Mouse (Mus musculus) forebrain, embryonic 11.5 days (tissue): ENCODE results near the gene Ggt5. TPM values are rescaled to one million over a fixed set of nuclear protein-coding genes. Genes with fewer than 3 reads are reported as not detected.

Experiments used
- ATAC-seq: fragments of 200-750 bp; cut with Nextera tagmentation; replicated peaks from 2 replicates; pipeline ENCODE4 v1.8.0; 2017; ENCODE audit warnings: moderate TSS enrichment; ENCODE audit not compliant: low FRiP score
- DNase-seq: peaks from one replicate; pipeline ENCODE4 v3.0.0-alpha.2; 2017; ENCODE audit warnings: low spot score
- H3K27ac ChIP-seq: fragments of 300-500 bp; sonication (generic); 2 replicates; pipeline ENCODE4 v1.5.1; 2014; ENCODE audit warnings: low read depth, low read length
- H3K27me3 ChIP-seq: fragments of 300-500 bp; sonication (generic); 2 replicates; pipeline ENCODE4 v1.6.1; 2014; ENCODE audit warnings: mild to moderate bottlenecking, low read length, mixed read lengths; ENCODE audit not compliant: control insufficient read depth, insufficient read depth
- H3K36me3 ChIP-seq: fragments of 300-500 bp; sonication (generic); 2 replicates; pipeline ENCODE4 v1.6.1; 2014; ENCODE audit warnings: mild to moderate bottlenecking, low read length, moderate library complexity, mixed read lengths; ENCODE audit not compliant: control insufficient read depth, insufficient read depth
- H3K4me1 ChIP-seq: fragments of 300-500 bp; sonication (generic); replicated peaks from 2 replicates; pipeline ENCODE4 v1.6.1; 2014; ENCODE audit warnings: low read length, mixed read lengths; ENCODE audit not compliant: control insufficient read depth, insufficient read depth
- H3K4me2 ChIP-seq: fragments of 300-500 bp; sonication (generic); 2 replicates; pipeline ENCODE4 v1.6.1; 2014; ENCODE audit warnings: low read depth, mild to moderate bottlenecking, low read length, moderate library complexity, mixed read lengths; ENCODE audit not compliant: severe bottlenecking
- H3K4me3 ChIP-seq: fragments of 300-500 bp; sonication (generic); 2 replicates; pipeline ENCODE4 v1.5.1; 2014; ENCODE audit warnings: low read depth, low read length
- H3K9ac ChIP-seq: fragments of 300-500 bp; sonication (generic); 2 replicates; pipeline ENCODE4 v1.6.1; 2014; ENCODE audit warnings: low read length
- H3K9me3 ChIP-seq: fragments of 300-500 bp; sonication (generic); 2 replicates; pipeline ENCODE4 v1.6.1; 2016; ENCODE audit warnings: low read length, mixed read lengths; ENCODE audit not compliant: control insufficient read depth
- WGBS: fragments of 180-500 bp; shearing (Covaris S2); extraction: QIAGEN DNeasy Blood & Tissue Kit; methylation state at CpG from one replicate; pipeline ENCODE4 v1.1.7; 2014; 5-methylcytosine and 5-hydroxymethylcytosine counted together
- polyA plus RNA-seq: library from polyadenylated mRNA; unstranded; fragments of >200 nt; fragmentation: Nextera tagmentation; extraction: Ambion mirVana; gene quantifications from 2 replicates; pipeline ENCODE4 v1.2.1, GENCODE M21; 2014

Gene Ggt5
- polyA plus RNA-seq, 1 experiment from 2014 or later, result 0.67 TPM

DNA sequence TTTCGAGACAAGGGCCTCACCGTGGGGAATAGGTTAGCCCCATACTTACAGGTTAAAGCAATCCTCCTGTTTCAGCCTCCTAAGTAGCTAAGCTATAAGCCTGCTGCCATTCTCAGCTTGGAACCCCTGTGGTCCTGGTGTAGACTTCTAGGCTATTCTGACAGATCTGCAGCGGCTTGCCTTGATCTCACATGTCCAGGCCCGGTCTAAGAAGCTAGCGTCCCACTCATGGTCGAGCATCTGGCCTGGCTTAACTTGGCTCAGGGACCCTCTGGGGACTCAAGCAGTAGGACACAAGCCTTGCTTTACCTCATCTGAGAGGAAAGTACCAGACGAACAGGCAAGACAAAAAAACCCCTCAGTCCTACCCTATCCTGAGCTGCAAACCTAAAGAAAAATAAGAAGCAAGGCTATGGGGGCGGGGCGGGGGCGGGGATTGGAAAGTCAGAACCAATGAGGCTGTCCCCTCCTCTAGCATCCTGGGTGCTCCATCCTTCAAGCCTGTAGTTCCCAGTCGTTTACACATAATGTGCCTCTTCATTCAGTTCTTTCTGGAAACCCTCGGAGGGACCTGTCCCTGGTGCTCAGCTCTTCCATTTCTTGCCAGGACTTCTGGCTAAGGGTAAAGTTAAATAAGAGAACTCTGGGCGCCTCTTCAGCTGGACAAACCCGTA, 46.0 kb downstream of the Ggt5 start:
- H3K4me1 ChIP-seq, result no peaks in the 10 kb centered on the region
- no peaks in the 10 kb centered on the region for H3K36me3 ChIP-seq
- no peak overlapping the region for H3K4me2 ChIP-seq
- H3K27ac ChIP-seq, result no peak overlapping the region
- no peak overlapping the region for H3K4me3 ChIP-seq
- no peaks in the 10 kb centered on the region for H3K9me3 ChIP-seq
- 69% methylated on average over 14 of the region's 14 CpGs for WGBS
- H3K27me3 ChIP-seq, result no peaks in the 10 kb centered on the region
- ATAC-seq (no peak; the same call in 1 of the 2 replicates), DNase-seq (no peak)
- H3K9ac ChIP-seq, result no peak overlapping the region

DNA sequence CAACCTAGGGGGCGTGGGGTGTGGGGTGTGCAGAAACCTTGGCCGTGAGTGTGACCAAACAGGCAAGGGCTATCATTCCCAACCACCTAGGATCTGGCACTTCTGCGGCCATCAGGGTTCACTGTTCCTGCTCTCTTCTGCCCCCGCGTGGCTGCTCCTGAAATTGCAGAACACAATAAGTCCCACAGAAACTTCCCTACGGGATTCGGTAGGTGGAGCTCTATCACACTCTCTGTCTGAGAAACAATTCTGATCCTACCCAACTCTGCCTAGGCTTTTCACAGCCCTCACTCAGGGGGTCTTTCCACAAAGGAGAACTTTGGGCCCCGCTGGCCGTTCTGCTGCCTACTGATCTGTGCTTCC, 46.5 kb downstream of the Ggt5 start:
- DNase-seq, result peak; percentile 90
- H3K27me3 ChIP-seq, result no peaks in the 10 kb centered on the region
- WGBS, result 3% methylated on average over 9 of the region's 9 CpGs

DNA sequence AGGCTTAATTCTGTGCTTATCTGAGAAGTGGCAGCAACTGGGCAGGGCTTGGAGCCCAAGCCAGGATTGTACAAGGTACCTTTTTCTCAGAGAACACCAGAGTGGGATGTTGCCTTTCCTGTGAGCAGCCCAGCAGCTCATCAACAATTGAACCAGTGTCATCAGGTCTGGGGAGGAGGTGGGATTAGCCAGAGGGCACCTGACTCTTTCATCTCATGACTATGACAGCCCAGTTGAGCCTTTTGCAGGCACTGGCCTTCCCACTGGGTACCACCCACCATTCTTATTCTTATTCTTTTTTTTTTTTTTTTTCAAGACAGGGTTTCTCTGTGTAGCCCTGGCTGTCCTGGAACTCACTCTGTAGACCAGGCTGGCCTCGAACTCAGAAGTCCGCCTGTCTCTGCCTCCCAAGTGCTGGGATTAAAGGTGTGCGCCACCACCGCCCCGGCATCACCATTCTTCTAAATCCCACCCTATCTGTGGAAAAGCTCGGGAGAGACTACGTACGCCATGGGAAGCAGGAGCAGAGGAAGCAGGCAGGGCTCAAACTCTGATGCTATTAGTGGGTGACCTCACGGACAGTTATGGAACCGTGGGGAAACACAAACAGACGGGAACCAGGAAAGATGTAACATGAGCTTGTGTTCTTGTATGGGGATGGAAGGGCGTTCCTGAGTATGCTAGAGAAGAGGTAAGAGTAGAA, 47.1 kb downstream of the Ggt5 start:
- WGBS, result 90% methylated on average over 11 of the region's 12 CpGs
- DNase-seq, result no peak
- H3K4me2 ChIP-seq, result no peak overlapping the region
- H3K9ac ChIP-seq, result no peak overlapping the region
- ATAC-seq, result no peak
- H3K4me1 ChIP-seq, result no peaks in the 10 kb centered on the region
- no peaks in the 10 kb centered on the region for H3K9me3 ChIP-seq
- no peak overlapping the region for H3K4me3 ChIP-seq
- H3K36me3 ChIP-seq, result no peaks in the 10 kb centered on the region
- no peak overlapping the region for H3K27ac ChIP-seq
- H3K27me3 ChIP-seq, result no peaks in the 10 kb centered on the region

More for the DNA sequence above, 46.5 kb downstream of the Ggt5 start:
- no peak; the same call in 1 of the 2 replicates for ATAC-seq
- H3K4me1 ChIP-seq, result no peaks in the 10 kb centered on the region
- no peak overlapping the region for H3K4me2 ChIP-seq
- H3K27ac ChIP-seq, result no peak overlapping the region
- no peaks in the 10 kb centered on the region for H3K36me3 ChIP-seq
- H3K4me3 ChIP-seq, result no peak overlapping the region
- H3K9me3 ChIP-seq, result no peaks in the 10 kb centered on the region
- H3K9ac ChIP-seq, result no peak overlapping the region

DNA sequence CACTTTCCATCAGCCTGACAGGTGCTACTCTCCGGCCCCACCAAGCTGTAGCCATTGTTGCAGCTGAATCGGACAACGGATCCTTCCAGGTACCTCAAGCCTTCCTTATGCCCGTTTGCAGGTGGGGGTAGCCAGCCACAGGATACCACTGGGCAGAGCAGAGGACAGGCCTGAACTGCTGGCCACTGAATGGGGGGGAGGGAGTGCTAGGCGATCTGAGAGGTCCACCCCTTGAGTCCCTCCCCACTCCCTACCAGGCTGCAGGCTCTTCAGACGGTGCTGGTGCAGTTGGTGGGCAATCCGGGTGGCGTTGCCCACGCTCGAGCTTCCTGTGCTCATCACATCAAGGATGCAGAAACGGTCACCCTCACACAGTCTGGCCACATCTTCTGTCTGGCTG, 48.6 kb downstream of the Ggt5 start:
- Histone ChIP-seq H3K9me3 (no peaks in the 10 kb centered on the region), H3K4me1 (no peaks in the 10 kb centered on the region), H3K36me3 (no peaks in the 10 kb centered on the region), H3K4me2 (no peak overlapping the region), H3K4me3 (no peak overlapping the region), H3K27me3 (no peaks in the 10 kb centered on the region), H3K9ac (no peak overlapping the region; the same call in 1 of the 2 replicates), H3K27ac (no peak overlapping the region)
- no peak for DNase-seq
- no peak for ATAC-seq
- 93% methylated on average over 11 of the region's 11 CpGs for WGBS

DNA sequence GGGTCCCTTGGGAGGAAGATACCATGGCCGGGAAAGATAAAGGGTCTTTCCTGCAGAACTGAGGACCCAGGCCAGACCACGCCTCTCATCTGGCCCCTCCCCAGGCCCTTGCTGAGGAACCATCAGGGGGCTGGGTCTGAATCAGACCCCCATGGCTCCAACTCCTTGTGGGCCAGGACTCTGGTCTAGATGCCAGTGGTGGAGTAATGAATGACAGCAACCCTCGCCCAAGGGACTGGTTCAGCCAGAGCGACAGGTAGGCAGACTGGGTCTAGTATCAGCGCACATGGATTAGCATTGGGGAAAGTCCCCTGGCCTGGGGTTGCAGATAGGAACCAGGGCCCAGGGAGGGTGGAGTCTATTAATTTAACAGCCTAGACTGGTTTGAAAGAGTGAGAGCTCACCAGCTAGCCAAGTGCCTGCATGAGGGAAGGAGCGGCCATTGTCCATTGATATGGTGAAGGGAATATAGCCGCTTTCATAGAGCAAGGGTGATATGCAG, 52.6 kb downstream of the Ggt5 start:
- H3K4me2 ChIP-seq, result no peak overlapping the region
- no peak for ATAC-seq
- H3K4me3 ChIP-seq, result no peak overlapping the region
- H3K36me3 ChIP-seq, result no peaks in the 10 kb centered on the region
- H3K4me1 ChIP-seq, result 0 out of 2 replicates have a peak, but pooled peaks cover 4% of the 10 kb centered on the region
- no peak overlapping the region for H3K27ac ChIP-seq
- H3K27me3 ChIP-seq, result no peaks in the 10 kb centered on the region
- DNase-seq, result no peak
- no peaks in the 10 kb centered on the region for H3K9me3 ChIP-seq
- 94% methylated on average over 7 of the region's 7 CpGs for WGBS
- no peak overlapping the region for H3K9ac ChIP-seq

DNA sequence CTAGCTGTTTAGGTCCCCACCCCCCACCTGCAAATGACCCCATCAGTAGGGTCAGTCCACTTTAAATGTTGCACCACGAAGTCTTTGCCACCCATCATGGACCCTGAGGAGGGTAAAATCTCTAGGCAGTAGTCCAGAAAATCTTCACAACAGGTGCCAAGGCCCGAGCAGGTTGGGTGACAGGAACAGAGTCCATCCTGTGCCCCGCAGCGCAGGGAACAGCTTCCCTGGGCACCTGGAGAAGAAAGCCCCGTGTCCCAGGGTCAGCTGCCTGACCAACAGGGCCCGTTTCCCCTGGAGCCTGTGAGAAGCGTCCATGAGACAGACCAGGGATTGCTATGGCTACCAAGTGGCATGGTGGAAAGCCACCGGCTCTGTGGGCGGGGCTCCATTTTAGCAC, 53.3 kb downstream of the Ggt5 start:
- no peak overlapping the region for H3K4me2 ChIP-seq
- no peak overlapping the region for H3K4me3 ChIP-seq
- no peaks in the 10 kb centered on the region for H3K9me3 ChIP-seq
- no peaks in the 10 kb centered on the region for H3K27me3 ChIP-seq
- no peak overlapping the region for H3K9ac ChIP-seq
- DNase-seq (no peak), ATAC-seq (no peak)
- H3K4me1 ChIP-seq, result 0 out of 2 replicates have a peak, but pooled peaks cover 4% of the 10 kb centered on the region
- H3K27ac ChIP-seq, result no peak overlapping the region
- no peaks in the 10 kb centered on the region for H3K36me3 ChIP-seq
- WGBS, result 84% methylated on average over 9 of the region's 9 CpGs

DNA sequence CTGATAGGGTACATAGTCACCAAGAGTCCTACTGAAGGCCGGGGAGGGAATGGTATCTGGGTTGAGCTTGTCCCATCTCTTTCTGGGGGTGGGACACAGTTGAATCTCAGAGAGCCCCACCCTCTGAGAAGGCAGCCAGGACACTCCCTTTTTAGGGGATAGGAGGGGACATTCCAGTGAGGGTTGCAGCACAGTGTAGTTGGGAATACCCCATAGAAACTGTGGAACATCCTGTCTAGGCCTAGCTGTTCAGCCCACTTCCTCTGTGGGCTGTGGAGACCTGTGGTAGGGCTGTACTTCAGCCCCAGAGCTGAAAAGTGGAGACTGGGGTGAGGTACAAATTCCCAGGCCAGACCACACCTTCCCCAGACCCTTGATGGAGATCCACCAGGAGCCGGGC, 53.8 kb downstream of the Ggt5 start:
- H3K4me2 ChIP-seq, result no peak overlapping the region
- no peaks in the 10 kb centered on the region for H3K36me3 ChIP-seq
- 93% methylated on average over 2 of the region's 2 CpGs for WGBS
- no peak overlapping the region for H3K9ac ChIP-seq
- no peak overlapping the region for H3K27ac ChIP-seq
- H3K4me3 ChIP-seq, result no peak overlapping the region
- H3K9me3 ChIP-seq, result no peaks in the 10 kb centered on the region
- no peaks in the 10 kb centered on the region for H3K27me3 ChIP-seq
- 0 out of 2 replicates have a peak, but pooled peaks cover 4% of the 10 kb centered on the region for H3K4me1 ChIP-seq
- no peak for ATAC-seq
- DNase-seq, result no peak

DNA sequence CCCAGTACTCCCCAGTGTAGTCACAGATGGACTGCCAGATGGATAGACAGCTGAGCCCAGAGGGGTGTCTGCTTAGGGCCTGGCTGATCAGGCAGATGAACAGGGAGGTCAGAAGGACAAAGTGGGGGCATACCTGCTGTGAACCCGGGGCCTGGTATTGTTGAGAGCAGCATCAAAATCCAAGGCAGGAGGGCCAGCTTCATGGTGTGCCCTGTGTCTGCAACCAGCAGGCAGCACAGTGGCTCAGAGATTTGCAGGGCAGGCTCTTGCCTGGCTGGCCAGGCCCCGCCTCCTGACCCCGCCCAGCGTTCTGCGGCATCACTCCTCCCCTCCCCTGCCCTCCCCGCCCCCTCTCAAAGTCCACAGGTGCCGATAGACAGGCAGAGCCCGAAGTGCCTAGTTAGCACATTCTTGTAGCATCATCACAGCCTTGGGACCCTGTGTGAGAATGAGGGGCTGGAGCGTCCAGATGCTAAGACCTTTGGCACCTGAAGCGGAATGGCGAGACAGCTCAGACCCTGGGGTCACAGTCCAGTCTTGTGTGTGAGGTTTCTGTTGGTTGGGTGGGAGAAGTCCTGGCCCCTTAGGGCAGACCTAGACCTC, 54.7 kb downstream of the Ggt5 start, which contains the start of gene Susd2:
Gene Susd2, minus strand, starts transcription at position 268 of the 603 bp plus-strand sequence.
- no peak within 1 kb of the TSS for H3K27ac ChIP-seq
- WGBS, result 3% methylated on average over 11 of the region's 11 CpGs
- H3K27me3 ChIP-seq, result no peaks in the 10 kb centered on the region
- H3K4me1 ChIP-seq, result 0 out of 2 replicates have a peak, but pooled peaks cover 4% of the 10 kb centered on the region
- H3K9me3 ChIP-seq, result no peaks in the 10 kb centered on the region
- DNase-seq (peak; percentile 75), ATAC-seq (peak; percentile 53; the same call in 1 of the 2 replicates)
- no peaks in the 10 kb centered on the region for H3K36me3 ChIP-seq
- peak within 1 kb of the TSS; percentile 24 for H3K4me2 ChIP-seq
- H3K9ac ChIP-seq, result no peak within 1 kb of the TSS
- no peak within 1 kb of the TSS for H3K4me3 ChIP-seq
